In the genomic region with DNA sequence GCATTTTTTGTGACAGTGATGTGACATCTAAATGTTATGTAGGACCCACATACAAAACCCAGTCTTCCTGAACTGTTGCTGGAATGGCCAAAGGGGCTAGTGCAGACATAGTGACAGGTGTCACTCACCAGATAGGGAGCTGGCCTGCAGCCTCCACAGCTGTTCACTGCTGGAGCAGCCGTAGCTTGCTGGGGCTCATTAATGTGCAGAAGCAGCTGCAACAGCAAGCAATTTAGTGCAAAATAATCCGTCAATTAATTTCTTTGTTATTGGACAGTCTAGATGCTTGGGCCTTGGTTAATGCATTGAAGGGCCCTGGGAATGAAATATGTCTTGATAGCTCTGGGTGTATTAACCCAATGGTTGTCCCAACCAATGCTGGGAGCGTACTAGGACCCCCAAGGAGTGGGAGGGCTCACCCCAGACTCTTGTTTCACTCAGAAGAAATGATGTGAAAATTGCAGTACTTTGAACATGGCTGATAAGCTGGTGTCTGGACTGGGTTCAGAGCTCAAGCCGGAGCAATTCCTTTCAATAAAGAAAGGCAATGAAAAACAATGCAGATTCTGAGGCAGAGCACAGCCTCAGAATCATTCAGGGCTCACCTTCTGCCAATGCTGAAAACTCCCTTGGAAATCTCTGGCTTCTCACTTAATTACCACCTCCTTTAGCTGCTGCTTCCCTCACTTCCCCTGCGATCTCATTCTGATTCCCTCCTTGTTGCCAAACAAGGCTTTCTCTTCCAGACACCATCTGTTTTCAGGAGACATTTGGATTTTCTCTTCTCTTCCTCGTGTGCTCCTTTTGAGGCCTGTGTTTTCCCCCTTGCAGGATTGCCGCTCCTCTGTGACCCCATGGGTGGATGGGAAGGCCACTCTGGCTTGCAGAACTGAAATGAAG, we compare ENCODE assay signal across 18 mouse cellular contexts. TPM values are rescaled to one million over a fixed set of nuclear protein-coding genes. Genes with fewer than 3 reads are reported as not detected.
DNase-seq lines count a peak whose midpoint lies in the region; ATAC-seq lines count a peak whose summit lies in the region.
"Had no signal": no experiment of that assay in that cellular context is flagged by ENCODE, and none has a peak within 500 bp of the region (broad histone marks: within the 10 kb centered on the region; RNA-seq: fewer than 3 reads in every experiment).

No protein-coding gene starts in this region.

- H3K9me3 ChIP-seq in limb, embryonic 10.5 days (replicated peaks), result no peaks in the 10 kb centered on the region
- no peaks in the 10 kb centered on the region; the same call in 1 of the 2 replicates for H3K9me3 ChIP-seq in heart, embryonic 12.5 days (replicated peaks)
- H3K9me3 ChIP-seq: embryonic facial prominence, embryonic 15.5 days; heart, embryonic 15.5 days; limb, embryonic 13.5 days; liver, embryonic 15.5 days had no signal

- no peak for ATAC-seq in heart, embryonic 12.5 days (ENCODE audit: insufficient number of reproducible peaks, low FRiP score)
- no peak for ATAC-seq in granulocyte monocyte progenitor cell, adult 5-6 weeks (replicated peaks; ENCODE audit: poor library complexity, severe bottlenecking)

- peak; percentile 20 to 30 for DNase-seq in cerebellum, postnatal 10 days
- DNase-seq in cerebellum, adult 11-12 months, result no peak
- peak; percentile 34 for DNase-seq in retina, postnatal 1 day
- no peak for DNase-seq in retina, embryonic 14.5 days (ENCODE audit: low spot score)
- DNase-seq in limb, embryonic 10.5 days (ENCODE audit: low spot score), result no peak
- no peak for DNase-seq in left cerebral cortex, postnatal 36 days (ENCODE audit: low spot score in 2 of 2)
- DNase-seq: adrenal gland, postnatal 25 days; heart, adult 11 months; kidney, adult 8-10 months; lung, postnatal 14 days; thymus, postnatal 36 days had no signal

- no peak overlapping the region for H3K4me3 ChIP-seq in limb, embryonic 10.5 days
- no peak overlapping the region for H3K4me3 ChIP-seq in heart, embryonic 12.5 days
- H3K4me3 ChIP-seq: embryonic facial prominence, embryonic 15.5 days; heart, embryonic 15.5 days; limb, embryonic 13.5 days; liver, embryonic 15.5 days had no signal

- H3K36me3 ChIP-seq in limb, embryonic 10.5 days, result no peaks in the 10 kb centered on the region
- H3K36me3 ChIP-seq in heart, embryonic 12.5 days, result no peaks in the 10 kb centered on the region
- H3K36me3 ChIP-seq: embryonic facial prominence, embryonic 15.5 days; heart, embryonic 15.5 days; limb, embryonic 13.5 days; liver, embryonic 15.5 days had no signal

- intact Hi-C loops in left cerebral cortex, postnatal 36 days (cut with DNase I), result no loop called here

- H3K4me2 ChIP-seq in heart, embryonic 12.5 days, result no peak overlapping the region
- H3K4me2 ChIP-seq: embryonic facial prominence, embryonic 15.5 days; heart, embryonic 15.5 days; limb, embryonic 13.5 days; liver, embryonic 15.5 days had no signal

- H3K27ac ChIP-seq in limb, embryonic 10.5 days, result 0 out of 2 replicates have a peak overlapping the region, but pooled peaks have one; percentile 23
- H3K27ac ChIP-seq in heart, embryonic 12.5 days (ENCODE audit: poor library complexity, severe bottlenecking), result no peak overlapping the region
- H3K27ac ChIP-seq: embryonic facial prominence, embryonic 15.5 days; heart, embryonic 15.5 days; limb, embryonic 13.5 days; liver, embryonic 15.5 days had no signal

- peaks cover 25% of the 10 kb centered on the region for H3K4me1 ChIP-seq in limb, embryonic 10.5 days
- H3K4me1 ChIP-seq in heart, embryonic 12.5 days (replicated peaks), result no peaks in the 10 kb centered on the region
- H3K4me1 ChIP-seq: embryonic facial prominence, embryonic 15.5 days; heart, embryonic 15.5 days; liver, embryonic 15.5 days had no signal

- no peak overlapping the region for H3K9ac ChIP-seq in heart, embryonic 12.5 days
- H3K9ac ChIP-seq: embryonic facial prominence, embryonic 15.5 days; heart, embryonic 15.5 days; limb, embryonic 13.5 days; liver, embryonic 15.5 days had no signal

- no peaks in the 10 kb centered on the region for H3K27me3 ChIP-seq in limb, embryonic 10.5 days (ENCODE audit: low read depth, poor library complexity, severe bottlenecking)
- H3K27me3 ChIP-seq in heart, embryonic 12.5 days (replicated peaks), result no peaks in the 10 kb centered on the region
- H3K27me3 ChIP-seq: embryonic facial prominence, embryonic 15.5 days; heart, embryonic 15.5 days; limb, embryonic 13.5 days; liver, embryonic 15.5 days had no signal

- WGBS in limb, embryonic 10.5 days, result 54% methylated on average over 7 of the region's 7 CpGs
- WGBS in heart, embryonic 12.5 days, result 41% methylated on average over 7 of the region's 7 CpGs

RNA-seq across cellular contexts. Expression of gene Hydin, which starts 24.2 kb away (rescaled TPM):
- polyA plus RNA-seq in limb, embryonic 10.5 days (2016; fragmentation: Nextera tagmentation; extraction: Ambion mirVana), result 0.01 and 0.09 TPM in 2 replicates
- 0.28 and 0.29 TPM in 2 replicates for polyA plus RNA-seq in heart, embryonic 12.5 days (2016; fragmentation: Nextera tagmentation; extraction: Ambion mirVana)
- total RNA-seq in granulocyte monocyte progenitor cell, adult 5-6 weeks (2014; fragmentation: Nextera tagmentation), result not detected in 2 replicates
- not detected in 2 replicates for total RNA-seq in granulocyte monocyte progenitor cell, adult 5-6 weeks (2017)
- total RNA-seq in left cerebral cortex, postnatal 36 days (2021), result under 1 TPM; 0.42 to 0.48 TPM
- polyA plus RNA-seq: large intestine, adult 2 months had no signal

RNA-seq across cellular contexts. Expression of gene Cmtr2, which starts 27.1 kb away (rescaled TPM):
- 10.0 and 10.6 TPM in 2 replicates for polyA plus RNA-seq in limb, embryonic 10.5 days (2016; fragmentation: Nextera tagmentation; extraction: Ambion mirVana)
- polyA plus RNA-seq in heart, embryonic 12.5 days (2016; fragmentation: Nextera tagmentation; extraction: Ambion mirVana), result 6.4 and 6.7 TPM in 2 replicates
- 8.5 and 11.0 TPM in 2 replicates for total RNA-seq in granulocyte monocyte progenitor cell, adult 5-6 weeks (2014; fragmentation: Nextera tagmentation)
- total RNA-seq in granulocyte monocyte progenitor cell, adult 5-6 weeks (2017), result 14.2 and 17.2 TPM in 2 replicates
- total RNA-seq in left cerebral cortex, postnatal 36 days (2021), result 1 to 10 TPM; 4.5 to 6.2 TPM

Comparison
In these comparisons a context has a peak if more than half of its experiments do, and no peak if none do; other contexts are left out.
1. DNase-seq: peak in cerebellum, postnatal 10 days (2 of 2) and retina, postnatal 1 day (single experiment); none in cerebellum, adult 11-12 months (single experiment), retina, embryonic 14.5 days (single experiment), limb, embryonic 10.5 days (single experiment) and left cerebral cortex, postnatal 36 days (0 of 2).